Mouse (Mus musculus): ENCODE measurements around the gene Tmem130.

- no peak for TF ChIP-seq CTCF (IDR thresholded peaks at IDR 0.05; ENCODE audit: borderline replicate concordance, insufficient read depth, low read length)
- TF ChIP-seq POLR2A (IDR thresholded peaks at IDR 0.05; ENCODE audit: low read depth, low read length) = no peak
Measured at GRCm38 (mm10) chr5:144694161-144694560, 67.5 kb downstream of the Tmem130 start.
